Mouse (Mus musculus): ENCODE data around the gene Ctcf.

DNA sequence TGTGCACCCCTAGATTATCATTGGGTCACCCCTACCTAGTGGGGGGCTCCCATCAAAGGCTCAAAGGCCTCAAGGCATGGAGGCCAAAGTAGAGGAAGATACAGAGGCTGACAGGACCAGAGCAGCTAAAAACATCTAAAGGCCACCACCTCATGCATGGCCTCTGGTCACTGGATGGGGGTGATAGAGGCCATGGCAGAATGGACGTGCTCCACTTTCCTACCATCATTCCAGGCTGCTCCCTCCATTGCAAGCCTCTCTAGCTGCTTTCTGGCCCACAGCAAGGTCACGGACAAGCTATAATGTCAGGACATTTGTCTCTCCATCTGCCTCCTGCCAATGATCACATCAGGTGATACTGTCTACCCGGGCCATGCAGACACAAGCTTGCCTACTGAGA lies 75.9 kb downstream of the Ctcf start:
- TF ChIP-seq EP300 (IDR thresholded peaks at IDR 0.05; ENCODE audit: insufficient read depth, low read depth, low read length) (no peak), CTCF (IDR thresholded peaks at IDR 0.05) (no peak)

Data from heart, adult 2 months (tissue).